Mouse (Mus musculus) 416B (cell line): ENCODE measurements around the gene Pik3cd.

Experiments used
- DNase-seq: peaks from one replicate; pipeline ENCODE4 v3.0.0; 2011; ENCODE audit warnings: low read depth

Gene Pik3cd

GRCm38 (mm10) chr4:149609256-149610025, 92.9 kb downstream of the Pik3cd start:
- DNase-seq, result no peak

- no peak for DNase-seq
Observed at GRCm38 (mm10) chr4:149608309-149608638, 94.1 kb downstream of the Pik3cd start.

- peak; percentile 78 for DNase-seq
Observed at GRCm38 (mm10) chr4:149607591-149608308, 94.6 kb downstream of the Pik3cd start.

GRCm38 (mm10) chr4:149606766-149607358, 95.5 kb downstream of the Pik3cd start:
- DNase-seq, result peak; percentile 80

GRCm38 (mm10) chr4:149606056-149606455, 96.3 kb downstream of the Pik3cd start:
- DNase-seq, result no peak

- DNase-seq, result no peak
Observed at GRCm38 (mm10) chr4:149604518-149604917, 97.9 kb downstream of the Pik3cd start.

GRCm38 (mm10) chr4:149603860-149604259, 98.5 kb downstream of the Pik3cd start:
- no peak for DNase-seq

GRCm38 (mm10) chr4:149602236-149602635, 100.1 kb downstream of the Pik3cd start:
- no peak for DNase-seq

GRCm38 (mm10) chr4:149601484-149601883, 100.9 kb downstream of the Pik3cd start:
- DNase-seq, result no peak

GRCm38 (mm10) chr4:149600130-149600529, 102.2 kb downstream of the Pik3cd start:
- DNase-seq, result no peak

- DNase-seq, result no peak
Observed at GRCm38 (mm10) chr4:149599549-149599948, 102.8 kb downstream of the Pik3cd start.
